Mouse (Mus musculus) T-helper 17 cell (primary cell): Measurements from ENCODE around the gene Rabgap1l.

ENCODE experiments used
- in situ Hi-C, 2 experiments: fragments of 300-600 bp; cut with MboI, MseI; formaldehyde crosslinking; loops; 1 replicate in 1 of 2; 2 replicates in 1 of 2; pipeline ENCODE4 v1.15.1; 2025; ENCODE audit warnings: high pct_unique_total_duplicates in 2 of 2

Gene Rabgap1l

GRCm38 (mm10) chr1:160792686-160793355 lies at the start of gene Rabgap1l:
TSS of gene Rabgap1l (minus strand) at chr1:160793211.
- in situ Hi-C loops: no loop called here

- in situ Hi-C loops: no loop called here
Measured at GRCm38 (mm10) chr1:160842567-160842966, 49.6 kb upstream of the Rabgap1l start.

- in situ Hi-C loops: no loop called here
Measured at GRCm38 (mm10) chr1:160840618-160841017, 47.6 kb upstream of the Rabgap1l start.

- in situ Hi-C loops: no loop called here
Measured at GRCm38 (mm10) chr1:160839095-160839494, 46.1 kb upstream of the Rabgap1l start.

GRCm38 (mm10) chr1:160834446-160834845 lies 41.4 kb upstream of the Rabgap1l start:
- in situ Hi-C loops: no loop called here

GRCm38 (mm10) chr1:160832267-160833021 lies 39.4 kb upstream of the Rabgap1l start:
- in situ Hi-C loops: no loop called here

GRCm38 (mm10) chr1:160830608-160831498 lies 37.8 kb upstream of the Rabgap1l start:
- in situ Hi-C loops: no loop called here

- in situ Hi-C loops: no loop called here
Measured at GRCm38 (mm10) chr1:160825441-160825856, 32.4 kb upstream of the Rabgap1l start.

- in situ Hi-C loops: no loop called here
Measured at GRCm38 (mm10) chr1:160823638-160824037, 30.6 kb upstream of the Rabgap1l start.

- in situ Hi-C loops: no loop called here
Measured at GRCm38 (mm10) chr1:160814198-160814597, 21.2 kb upstream of the Rabgap1l start.

GRCm38 (mm10) chr1:160812428-160812827 lies 19.4 kb upstream of the Rabgap1l start:
- in situ Hi-C loops: no loop called here

GRCm38 (mm10) chr1:160811930-160812329 lies 18.9 kb upstream of the Rabgap1l start:
- in situ Hi-C loops: no loop called here

GRCm38 (mm10) chr1:160805268-160805667 lies 12.3 kb upstream of the Rabgap1l start:
- in situ Hi-C loops: no loop called here

- in situ Hi-C loops: no loop called here
Measured at GRCm38 (mm10) chr1:160799972-160800371, 7.0 kb upstream of the Rabgap1l start.

- in situ Hi-C loops: no loop called here
Measured at GRCm38 (mm10) chr1:160795016-160795415, 2.0 kb upstream of the Rabgap1l start.

GRCm38 (mm10) chr1:160793791-160794757 lies 1.1 kb upstream of the Rabgap1l start:
- in situ Hi-C loops: no loop called here

GRCm38 (mm10) chr1:160792156-160792685 lies 790 bp downstream of the Rabgap1l start:
- in situ Hi-C loops: no loop called here

GRCm38 (mm10) chr1:160791381-160792155 lies 1.4 kb downstream of the Rabgap1l start:
- in situ Hi-C loops: no loop called here

GRCm38 (mm10) chr1:160790630-160791029 lies 2.4 kb downstream of the Rabgap1l start:
- in situ Hi-C loops: no loop called here

GRCm38 (mm10) chr1:160789876-160790275 lies 3.1 kb downstream of the Rabgap1l start:
- in situ Hi-C loops: no loop called here
